8 mouse cellular contexts compared by ENCODE assay signal in the genomic region with DNA sequence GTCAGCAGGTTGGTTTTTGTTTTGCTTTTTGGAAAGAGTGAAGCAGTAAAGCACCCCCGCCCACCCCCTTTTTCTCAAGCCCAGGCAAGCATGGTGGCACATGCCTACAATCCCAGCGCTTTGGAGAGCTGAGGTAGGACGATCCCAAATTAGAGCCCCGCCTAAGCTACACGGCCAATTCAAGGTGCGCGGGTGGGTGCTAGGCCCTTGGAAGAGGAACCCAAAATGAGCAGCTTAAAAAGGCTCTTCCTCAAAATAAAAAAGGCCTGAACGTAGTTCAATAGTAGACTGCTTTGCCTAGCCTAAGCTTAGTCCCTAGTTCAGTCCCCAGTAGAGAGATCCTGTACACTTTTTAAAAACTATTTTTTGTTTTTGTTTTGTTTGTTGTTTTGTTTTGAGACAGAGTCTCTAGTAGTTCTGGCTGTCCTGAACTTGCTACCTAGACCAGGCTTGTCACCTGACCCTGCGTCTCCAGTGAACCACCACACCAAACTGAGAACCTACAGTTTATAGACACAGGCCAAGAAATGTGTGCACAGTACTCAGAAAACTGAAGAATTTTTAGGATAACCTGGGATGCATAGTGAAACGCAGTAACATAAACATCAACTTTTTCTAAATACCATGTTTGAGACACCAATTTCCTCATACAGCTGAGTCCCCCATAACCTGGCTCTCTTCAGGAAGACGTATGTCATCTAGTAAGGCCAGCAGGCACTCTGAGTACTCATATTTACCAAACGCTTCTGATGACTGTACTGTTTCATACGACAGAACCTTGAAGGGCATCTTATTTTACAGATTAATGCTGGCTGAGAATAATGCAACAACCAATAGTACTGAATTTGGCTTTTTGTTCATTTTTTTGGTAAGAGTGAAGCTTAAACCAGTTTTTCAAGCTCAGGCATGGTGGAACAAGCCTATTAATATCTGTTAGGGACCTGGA. TPM values are rescaled to one million over a fixed set of nuclear protein-coding genes. Genes with fewer than 3 reads are reported as not detected.
DNase-seq lines count a peak whose midpoint lies in the region; ATAC-seq and TF ChIP-seq lines count a peak whose summit lies in the region.

No protein-coding gene starts in this region.

- WGBS in heart, embryonic 15.5 days: 57% methylated on average over 13 of the region's 13 CpGs
- 46% methylated on average over 13 of the region's 13 CpGs for WGBS in heart, postnatal 0 days
- 82% methylated on average over 13 of the region's 13 CpGs for WGBS in midbrain, embryonic 12.5 days

- no peaks in the 10 kb centered on the region for H3K27me3 ChIP-seq in heart, embryonic 15.5 days
- H3K27me3 ChIP-seq in heart, postnatal 0 days (ENCODE audit: control insufficient read depth, insufficient read depth, low read length): no peaks in the 10 kb centered on the region
- no peaks in the 10 kb centered on the region for H3K27me3 ChIP-seq in midbrain, embryonic 12.5 days

- in situ Hi-C loops in ES-E14 (cut with MboI; ENCODE audit: low sequenced_read_pairs in 2 of 2, unreplicated experiment in 2 of 2): no loop called here

- H3K27ac ChIP-seq in heart, embryonic 15.5 days: peak overlapping the region; percentile 98
- no peak overlapping the region; the same call in 1 of the 2 replicates for H3K27ac ChIP-seq in ES-E14 (ENCODE audit: insufficient read depth, low read depth, low read length, poor library complexity, severe bottlenecking)
- H3K27ac ChIP-seq in heart, postnatal 0 days (ENCODE audit: low read depth): peak overlapping the region; percentile 99
- peak overlapping the region; percentile 97; the same call in 1 of the 2 replicates for H3K27ac ChIP-seq in midbrain, embryonic 12.5 days (replicated peaks)

- H3K4me2 ChIP-seq in heart, embryonic 15.5 days: peak overlapping the region; percentile 69
- H3K4me2 ChIP-seq in heart, postnatal 0 days (ENCODE audit: low read depth, low read length): peak overlapping the region; percentile 75
- H3K4me2 ChIP-seq in midbrain, embryonic 12.5 days (replicated peaks): peak overlapping the region; percentile 65

- DNase-seq in heart, adult 8-10 months (ENCODE audit: low spot score): no peak
- DNase-seq in ES-E14 (ENCODE audit: low read depth, low spot score): no peak
- no peak for DNase-seq in heart, postnatal 0 days (ENCODE audit: low spot score)
- no peak for DNase-seq in cerebellum, postnatal 4 days (ENCODE audit: low spot score in 2 of 2)
- DNase-seq in yolk sac, embryonic 10.5 days (ENCODE audit: low spot score): no peak
- no peak for DNase-seq in kidney, postnatal 36 days

- H3K9ac ChIP-seq in heart, embryonic 15.5 days: peak overlapping the region; percentile 99
- H3K9ac ChIP-seq in ES-E14 (ENCODE audit: insufficient read depth, low read depth, low read length, poor library complexity, severe bottlenecking): peak overlapping the region; percentile 92; the same call in 1 of the 2 replicates
- H3K9ac ChIP-seq in heart, postnatal 0 days (replicated peaks; ENCODE audit: low read depth, low read length): peak overlapping the region; percentile 97
- H3K9ac ChIP-seq in midbrain, embryonic 12.5 days (replicated peaks): peak overlapping the region; percentile 88

- no peak for TF ChIP-seq EP300 in heart, postnatal 0 days (IDR thresholded peaks at IDR 0.05; ENCODE audit: low read depth)

- H3K9me3 ChIP-seq in heart, embryonic 15.5 days (replicated peaks): no peaks in the 10 kb centered on the region
- no peaks in the 10 kb centered on the region for H3K9me3 ChIP-seq in ES-E14 (ENCODE audit: control insufficient read depth, insufficient read depth, low read depth, low read length)
- no peaks in the 10 kb centered on the region for H3K9me3 ChIP-seq in heart, postnatal 0 days (replicated peaks; ENCODE audit: control insufficient read depth, low read length)
- H3K9me3 ChIP-seq in midbrain, embryonic 12.5 days: no peaks in the 10 kb centered on the region

- TF ChIP-seq CTCF in heart, postnatal 0 days (IDR thresholded peaks at IDR 0.05; ENCODE audit: low read depth): no peak

- peaks cover 50% of the 10 kb centered on the region for H3K4me1 ChIP-seq in heart, embryonic 15.5 days (replicated peaks)
- H3K4me1 ChIP-seq in ES-E14 (ENCODE audit: control insufficient read depth in 2 of 2, insufficient read depth in 2 of 2, low read length in 2 of 2, poor library complexity in 1 of 2): peaks cover 6 to 10% of the 10 kb centered on the region in 2 experiments; a peak in 3 of 4 replicates
- peaks cover 34% of the 10 kb centered on the region for H3K4me1 ChIP-seq in heart, postnatal 0 days (ENCODE audit: control insufficient read depth, insufficient read depth)
- peaks cover 31% of the 10 kb centered on the region for H3K4me1 ChIP-seq in midbrain, embryonic 12.5 days

- ATAC-seq in heart, embryonic 15.5 days (replicated peaks; ENCODE audit: insufficient number of reproducible peaks, insufficient read depth, low FRiP score, low read depth): no peak
- ATAC-seq in heart, postnatal 0 days (ENCODE audit: insufficient read depth, low read depth): no peak
- no peak for ATAC-seq in midbrain, embryonic 12.5 days (ENCODE audit: low FRiP score, low read depth)

- peak overlapping the region; percentile 85 for H3K4me3 ChIP-seq in heart, embryonic 15.5 days
- peak overlapping the region; percentile 83 to 94 for H3K4me3 ChIP-seq in ES-E14 (ENCODE audit: insufficient read depth in 1 of 2, low read depth in 1 of 2, low read length in 2 of 2, poor library complexity in 1 of 2, severe bottlenecking in 1 of 2)
- peak overlapping the region; percentile 63 for H3K4me3 ChIP-seq in heart, postnatal 0 days (ENCODE audit: low read depth, low read length)
- peak overlapping the region; percentile 71 for H3K4me3 ChIP-seq in midbrain, embryonic 12.5 days

- H3K36me3 ChIP-seq in heart, embryonic 15.5 days: no peaks in the 10 kb centered on the region
- no peaks in the 10 kb centered on the region; the same call in 1 of the 2 replicates for H3K36me3 ChIP-seq in ES-E14 (ENCODE audit: control insufficient read depth, insufficient read depth, low read length, poor library complexity, severe bottlenecking)
- no peaks in the 10 kb centered on the region for H3K36me3 ChIP-seq in heart, postnatal 0 days (replicated peaks; ENCODE audit: control insufficient read depth, insufficient read depth, low read length)
- no peaks in the 10 kb centered on the region for H3K36me3 ChIP-seq in midbrain, embryonic 12.5 days

TF ChIP-seq in ES-E14, 5 proteins besides CTCF, POLR2A, EP300 and RAD21:
- TF ChIP-seq ZNF384 (IDR thresholded peaks at IDR 0.05; ENCODE audit: low read depth, low read length) (no peak), MAFK (IDR thresholded peaks at IDR 0.05; ENCODE audit: insufficient read depth, low read depth, low read length) (no peak), ZC3H11A (IDR thresholded peaks at IDR 0.05; ENCODE audit: borderline replicate concordance, low read depth, low read length) (no peak), HCFC1 (IDR thresholded peaks at IDR 0.05; ENCODE audit: borderline replicate concordance, insufficient read depth, low read length) (no peak), CHD2 (IDR thresholded peaks at IDR 0.05; ENCODE audit: low read depth, low read length) (no peak)
TF ChIP-seq in ES-E14: peak in this region for 0.

RNA-seq across cellular contexts. Expression of a gene that starts 54.1 kb away (rescaled TPM):
- 0.58 and 5.8 TPM in 2 replicates for polyA plus RNA-seq in heart, embryonic 15.5 days (2015; fragmentation: Nextera tagmentation; extraction: Ambion mirVana)
- total RNA-seq in heart, adult 8-10 months (2022): under 1 TPM in 2 of 4 experiments, not detected in 2; 0.06 to 0.19 TPM
- 9.8 and 18.4 TPM in 2 replicates for total RNA-seq in ES-E14 (2012; rRNA removed)
- not detected in 2 replicates for total RNA-seq in heart, postnatal 0 days (2014; rRNA removed; ENCODE audit: low replicate concordance)
- not detected in 2 replicates for polyA plus RNA-seq in heart, postnatal 0 days (2015; fragmentation: Nextera tagmentation; extraction: Ambion mirVana)
- 368 and 390 TPM in 2 replicates for polyA plus RNA-seq in midbrain, embryonic 12.5 days (2016; fragmentation: Nextera tagmentation; extraction: Ambion mirVana)

RNA-seq across cellular contexts. Expression of a gene that starts 54.6 kb away (rescaled TPM):
- polyA plus RNA-seq in heart, embryonic 15.5 days (2015; fragmentation: Nextera tagmentation; extraction: Ambion mirVana): 117 and 118 TPM in 2 replicates
- 10 to 100 TPM; 58.1 to 68.9 (median 64.7) TPM for total RNA-seq in heart, adult 8-10 months (2022)
- total RNA-seq in ES-E14 (2012; rRNA removed): 26.9 and 27.0 TPM in 2 replicates
- 33.9 and 48.1 TPM in 2 replicates for total RNA-seq in heart, postnatal 0 days (2014; rRNA removed; ENCODE audit: low replicate concordance)
- polyA plus RNA-seq in heart, postnatal 0 days (2015; fragmentation: Nextera tagmentation; extraction: Ambion mirVana): 92.7 and 111 TPM in 2 replicates
- polyA plus RNA-seq in midbrain, embryonic 12.5 days (2016; fragmentation: Nextera tagmentation; extraction: Ambion mirVana): 79.8 and 84.8 TPM in 2 replicates
